Mouse (Mus musculus) midbrain, embryonic 16.5 days (tissue): ENCODE data around the gene Nos2. TPM values are rescaled to one million over a fixed set of nuclear protein-coding genes. Genes with fewer than 3 reads are reported as not detected.

Source experiments
- ATAC-seq: fragments of 200-750 bp; cut with Nextera tagmentation; 2 replicates; pipeline ENCODE4 v1.8.0; 2017; ENCODE audit warnings: moderate TSS enrichment
- H3K27ac ChIP-seq: fragments of 300-500 bp; sonication (generic); 2 replicates; pipeline ENCODE4 v1.5.1; 2014; ENCODE audit warnings: mild to moderate bottlenecking, low read length, mixed read lengths
- H3K27me3 ChIP-seq: fragments of 300-500 bp; sonication (generic); 2 replicates; pipeline ENCODE4 v1.6.1; 2014; ENCODE audit warnings: low read depth, low read length, mixed read lengths; ENCODE audit not compliant: control insufficient read depth, insufficient read depth
- H3K36me3 ChIP-seq: fragments of 300-500 bp; sonication (generic); 2 replicates; pipeline ENCODE4 v1.6.1; 2014; ENCODE audit warnings: mild to moderate bottlenecking, low read length, moderate library complexity, mixed read lengths; ENCODE audit not compliant: control insufficient read depth, insufficient read depth
- H3K4me1 ChIP-seq: fragments of 300-500 bp; sonication (generic); 2 replicates; pipeline ENCODE4 v1.6.1; 2014; ENCODE audit warnings: mild to moderate bottlenecking, low read length, mixed read lengths; ENCODE audit not compliant: control insufficient read depth, insufficient read depth
- H3K4me2 ChIP-seq: fragments of 300-500 bp; sonication (generic); 2 replicates; pipeline ENCODE4 v1.6.1; 2014; ENCODE audit warnings: mild to moderate bottlenecking, low read length, mixed read lengths
- H3K4me3 ChIP-seq: fragments of 300-500 bp; sonication (generic); 2 replicates; pipeline ENCODE4 v1.5.1; 2014; ENCODE audit warnings: low read depth, mild to moderate bottlenecking, low read length, moderate library complexity, mixed read lengths
- H3K9ac ChIP-seq: fragments of 300-500 bp; sonication (generic); 2 replicates; pipeline ENCODE4 v1.6.1; 2014; ENCODE audit warnings: low read depth, low read length, mixed read lengths
- H3K9me3 ChIP-seq: fragments of 300-500 bp; sonication (generic); replicated peaks from 2 replicates; pipeline ENCODE4 v1.6.1; 2014; ENCODE audit warnings: mild to moderate bottlenecking, low read length, mixed read lengths; ENCODE audit not compliant: control insufficient read depth, poor library complexity, severe bottlenecking
- WGBS: fragments of 180-500 bp; shearing (Covaris S2); extraction: QIAGEN DNeasy Blood & Tissue Kit; methylation state at CpG from one replicate; pipeline ENCODE4 v1.1.7; 2014; 5-methylcytosine and 5-hydroxymethylcytosine counted together
- polyA plus RNA-seq: library from polyadenylated mRNA; unstranded; fragments of >200 nt; fragmentation: Nextera tagmentation; extraction: Ambion mirVana; gene quantifications from 2 replicates; pipeline ENCODE4 v1.2.1, GENCODE M21; 2015

The Nos2 gene
- polyA plus RNA-seq = 0.87 and 1.1 TPM in 2 replicates

- no peaks in the 10 kb centered on the region for H3K9me3 ChIP-seq
- H3K36me3 ChIP-seq = no peaks in the 10 kb centered on the region
- peaks cover 25% of the 10 kb centered on the region for H3K27me3 ChIP-seq
- H3K4me1 ChIP-seq = peaks cover 5% of the 10 kb centered on the region
- H3K4me2 ChIP-seq = no peak within 1 kb of the TSS
- H3K27ac ChIP-seq = no peak within 1 kb of the TSS
- 52% methylated on average over 6 of the region's 6 CpGs for WGBS
- no peak for ATAC-seq
- no peak within 1 kb of the TSS for H3K9ac ChIP-seq
- no peak within 1 kb of the TSS for H3K4me3 ChIP-seq
These were observed at the start of gene Nos2 for GRCm38 (mm10) chr11:78920411-78920939. Nos2 (plus strand) TSS chr11:78920787.

DNA sequence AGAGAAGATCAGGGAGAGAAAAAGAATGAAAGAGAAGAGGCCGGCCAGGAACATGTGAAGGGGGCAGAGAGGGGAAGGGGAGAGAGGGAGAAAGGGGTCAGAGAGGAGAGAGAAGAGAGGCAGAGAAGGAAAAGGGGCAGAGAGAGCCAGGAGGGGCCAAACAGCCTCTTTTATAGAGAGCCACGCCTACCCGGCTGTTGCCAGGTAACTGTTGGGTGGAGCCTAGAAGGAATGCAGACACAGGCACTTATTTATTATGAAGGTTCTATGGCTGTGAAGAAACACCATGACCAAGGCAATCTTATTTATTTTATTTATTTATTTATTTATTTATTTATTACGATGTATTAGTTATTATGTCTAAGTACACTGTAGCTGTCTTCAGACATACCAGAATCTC is 49.7 kb upstream of the Nos2 start:
- Histone ChIP-seq H3K9me3 (no peaks in the 10 kb centered on the region), H3K4me3 (no peak overlapping the region), H3K27me3 (no peaks in the 10 kb centered on the region), H3K9ac (no peak overlapping the region), H3K27ac (no peak overlapping the region), H3K4me2 (no peak overlapping the region), H3K36me3 (no peaks in the 10 kb centered on the region), H3K4me1 (no peaks in the 10 kb centered on the region)
- ATAC-seq = no peak
- 85% methylated on average over 4 of the region's 4 CpGs for WGBS

DNA sequence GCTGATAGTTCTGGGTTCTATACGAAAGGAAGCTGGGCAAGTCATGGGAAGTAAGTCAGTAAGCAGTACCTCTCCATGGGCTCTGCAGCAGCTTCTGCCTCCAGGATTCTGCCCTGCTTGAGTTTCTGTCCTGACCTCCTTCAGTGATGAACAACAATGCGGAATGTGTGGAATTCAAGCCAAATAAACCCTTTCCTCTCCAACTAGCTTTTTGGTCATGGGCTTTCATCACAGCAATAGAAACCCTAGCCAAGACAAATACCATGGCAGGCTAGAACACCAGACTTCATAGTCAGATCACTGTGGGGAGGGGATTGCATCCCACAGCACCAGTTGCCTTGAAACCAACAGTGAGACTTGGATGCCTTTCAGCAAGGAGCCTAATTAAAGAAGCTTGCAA is 47.8 kb upstream of the Nos2 start:
- no peaks in the 10 kb centered on the region for H3K36me3 ChIP-seq
- ATAC-seq = no peak
- WGBS = 78% methylated on average over 2 of the region's 2 CpGs

DNA sequence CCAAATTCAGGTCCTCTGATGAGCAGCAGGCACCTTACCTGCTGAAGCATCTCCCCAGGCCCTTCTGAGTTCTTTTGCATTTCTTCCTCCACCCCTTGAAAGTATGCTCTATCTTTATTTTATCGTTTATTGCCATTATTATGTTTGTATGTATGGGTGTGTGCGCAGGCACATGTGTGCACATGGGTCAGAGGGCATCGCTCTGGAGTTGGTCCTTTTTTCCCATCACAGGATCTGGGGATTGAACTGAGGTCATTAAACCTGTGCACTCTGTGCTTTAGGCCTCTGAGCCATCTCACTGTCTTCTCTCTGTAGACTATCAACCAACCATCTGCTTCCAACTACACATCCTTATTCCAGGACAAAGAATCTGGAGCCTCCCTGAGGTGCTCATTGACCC is 40.9 kb upstream of the Nos2 start:
- no peak for ATAC-seq
- Histone ChIP-seq H3K4me3 (no peak overlapping the region), H3K9me3 (no peaks in the 10 kb centered on the region), H3K9ac (no peak overlapping the region), H3K4me1 (no peaks in the 10 kb centered on the region), H3K27me3 (no peaks in the 10 kb centered on the region), H3K27ac (no peak overlapping the region), H3K36me3 (no peaks in the 10 kb centered on the region), H3K4me2 (no peak overlapping the region)
- 92% methylated on average over 3 of the region's 3 CpGs for WGBS

More for the DNA sequence above, 47.8 kb upstream of the Nos2 start:
- Histone ChIP-seq H3K9ac (no peak overlapping the region), H3K4me3 (no peak overlapping the region), H3K9me3 (no peaks in the 10 kb centered on the region), H3K4me2 (no peak overlapping the region), H3K27ac (no peak overlapping the region), H3K27me3 (no peaks in the 10 kb centered on the region), H3K4me1 (no peaks in the 10 kb centered on the region)

- peak; percentile 51 for ATAC-seq
- Histone ChIP-seq H3K4me1 (peaks cover 16% of the 10 kb centered on the region), H3K9me3 (no peaks in the 10 kb centered on the region), H3K9ac (no peak overlapping the region), H3K36me3 (no peaks in the 10 kb centered on the region), H3K4me2 (no peak overlapping the region), H3K27me3 (no peaks in the 10 kb centered on the region), H3K27ac (peak overlapping the region; percentile 87), H3K4me3 (no peak overlapping the region)
- 6% methylated on average over 1 of the region's 1 CpGs for WGBS
These were observed 33.9 kb upstream of the Nos2 start for GRCm38 (mm10) chr11:78886693-78887092.

DNA sequence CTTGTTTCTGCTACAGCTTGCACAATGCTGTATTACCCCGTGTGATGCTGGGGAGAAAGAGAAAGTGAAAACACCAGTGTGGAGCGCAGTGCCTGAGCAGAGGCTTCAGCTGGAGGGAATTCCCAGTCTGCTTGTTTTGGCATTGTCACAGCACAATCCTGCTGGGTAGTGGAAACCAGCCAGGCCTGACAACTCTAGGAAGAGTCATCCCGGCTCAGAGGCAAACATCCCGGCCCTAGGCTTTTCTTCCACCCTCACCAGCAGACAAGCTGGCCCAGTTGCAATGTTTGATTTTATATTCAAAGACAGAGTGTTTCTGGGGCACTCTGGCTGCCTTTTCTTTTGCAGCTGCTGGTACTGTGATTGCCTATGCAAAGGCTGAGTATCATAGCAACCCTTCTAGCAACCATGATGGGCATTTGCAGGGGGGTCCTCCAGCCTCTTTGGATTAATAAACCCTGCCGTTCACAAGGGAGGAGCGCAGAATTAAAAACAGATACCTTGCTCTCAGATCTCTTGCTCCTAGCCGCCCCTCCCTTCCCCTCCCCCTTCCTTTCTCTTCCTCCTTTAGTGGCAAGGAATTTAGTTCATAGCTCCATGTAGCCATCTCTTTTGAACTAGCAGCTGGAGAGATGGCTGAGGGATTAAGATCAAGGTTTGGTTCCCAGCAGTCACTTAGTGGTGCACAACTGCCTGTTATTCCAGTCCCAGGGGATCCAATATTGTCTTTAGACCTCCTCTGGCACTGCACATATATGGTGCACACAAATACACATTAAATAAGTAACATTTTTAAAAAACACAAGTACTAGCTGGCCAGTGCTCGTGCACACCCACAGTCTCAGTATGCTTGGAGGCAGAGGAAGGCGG is 33.2 kb upstream of the Nos2 start:
- Histone ChIP-seq H3K27me3 (no peaks in the 10 kb centered on the region), H3K27ac (peak overlapping the region; percentile 87), H3K9me3 (no peaks in the 10 kb centered on the region), H3K9ac (peak overlapping the region; percentile 26; the same call in 1 of the 2 replicates), H3K36me3 (no peaks in the 10 kb centered on the region), H3K4me1 (peaks cover 16% of the 10 kb centered on the region), H3K4me3 (no peak overlapping the region), H3K4me2 (peak overlapping the region; percentile 7; the same call in 1 of the 2 replicates)
- peak; percentile 87 for ATAC-seq
- 12% methylated on average over 9 of the region's 9 CpGs for WGBS

GRCm38 (mm10) chr11:78889156-78889555 is 31.4 kb upstream of the Nos2 start:
- Histone ChIP-seq H3K4me1 (peaks cover 16% of the 10 kb centered on the region), H3K27ac (no peak overlapping the region), H3K36me3 (no peaks in the 10 kb centered on the region), H3K4me2 (no peak overlapping the region), H3K9me3 (no peaks in the 10 kb centered on the region), H3K9ac (no peak overlapping the region), H3K4me3 (no peak overlapping the region), H3K27me3 (no peaks in the 10 kb centered on the region)
- WGBS = 94% methylated on average over 4 of the region's 4 CpGs
- ATAC-seq = no peak

GRCm38 (mm10) chr11:78896357-78897123 is 24.0 kb upstream of the Nos2 start:
- no peaks in the 10 kb centered on the region for H3K27me3 ChIP-seq

GRCm38 (mm10) chr11:78915473-78915872 is 5.1 kb upstream of the Nos2 start:
- ATAC-seq = no peak
- Histone ChIP-seq H3K4me3 (no peak overlapping the region), H3K9me3 (no peaks in the 10 kb centered on the region), H3K4me2 (no peak overlapping the region), H3K9ac (no peak overlapping the region), H3K4me1 (no peaks in the 10 kb centered on the region), H3K27me3 (no peaks in the 10 kb centered on the region), H3K36me3 (no peaks in the 10 kb centered on the region), H3K27ac (no peak overlapping the region)
- 74% methylated on average over 6 of the region's 6 CpGs for WGBS

More at GRCm38 (mm10) chr11:78896357-78897123, 24.0 kb upstream of the Nos2 start:
- Histone ChIP-seq H3K9me3 (no peaks in the 10 kb centered on the region), H3K4me1 (no peaks in the 10 kb centered on the region), H3K9ac (no peak overlapping the region), H3K27ac (no peak overlapping the region), H3K4me2 (no peak overlapping the region), H3K4me3 (no peak overlapping the region), H3K36me3 (no peaks in the 10 kb centered on the region)
- 72% methylated on average over 7 of the region's 7 CpGs for WGBS
- ATAC-seq = no peak
